Mouse (Mus musculus) adrenal gland (tissue): ENCODE results near the gene Abcf3.

Source experiments
- intact Hi-C: fragments of 180-260 bp; cut with DNase I; formaldehyde crosslinking; loops from one replicate; pipeline ENCODE4 v1.15.1; 2025

Abcf3 gene

DNA sequence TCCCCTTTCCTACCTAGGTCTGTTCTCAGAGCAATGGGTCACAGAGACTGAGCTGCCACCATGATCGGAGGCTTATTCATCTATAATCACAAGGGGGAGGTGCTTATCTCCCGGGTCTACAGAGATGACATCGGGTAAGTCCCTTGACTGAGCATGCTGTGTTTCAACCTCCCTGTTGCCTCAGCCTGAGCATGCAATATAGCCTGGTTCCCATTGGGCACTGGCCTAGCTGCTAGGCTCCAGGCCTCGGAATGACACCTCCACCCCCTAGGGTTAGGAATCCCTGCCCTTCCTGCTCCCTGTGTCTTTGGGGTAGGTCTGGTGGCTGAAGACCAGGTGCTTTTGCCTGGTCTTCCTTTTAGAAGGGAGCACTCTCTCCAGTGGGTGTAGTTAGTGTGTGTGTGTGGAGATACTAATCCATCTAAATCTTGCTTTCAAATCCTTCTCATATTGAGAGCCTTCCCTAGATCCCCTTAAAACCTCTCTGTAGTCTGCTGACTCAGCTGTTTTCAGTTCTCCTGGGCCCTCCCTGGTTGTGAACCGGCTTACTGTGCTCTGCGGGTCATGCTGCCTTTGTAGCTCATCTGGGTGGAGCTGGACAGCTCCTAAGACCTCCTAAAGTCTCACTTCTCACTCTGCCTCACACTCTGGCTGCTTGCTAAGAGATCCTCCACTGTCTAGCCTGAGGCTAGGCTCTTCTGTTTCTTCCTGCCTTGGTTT, 10.6 kb upstream of the Abcf3 start:
- intact Hi-C loops: loop anchor here (5.0 to 10.0 kb wide), 3 partner anchors 40 to 137 kb away; partner anchors contain the start of genes Alg3, Eef1akmt4, Eif2b5 and Gm49333

- intact Hi-C loops: loop anchor here (5.0 to 10.0 kb wide), 3 partner anchors 42 to 135 kb away; partner anchors contain the start of genes Alg3, Eef1akmt4, Eif2b5 and Gm49333
Measured at GRCm38 (mm10) chr16:20539649-20540048, 8.7 kb upstream of the Abcf3 start.

- intact Hi-C loops: no loop called here
Measured at GRCm38 (mm10) chr16:20540438-20540837, 7.9 kb upstream of the Abcf3 start.

DNA sequence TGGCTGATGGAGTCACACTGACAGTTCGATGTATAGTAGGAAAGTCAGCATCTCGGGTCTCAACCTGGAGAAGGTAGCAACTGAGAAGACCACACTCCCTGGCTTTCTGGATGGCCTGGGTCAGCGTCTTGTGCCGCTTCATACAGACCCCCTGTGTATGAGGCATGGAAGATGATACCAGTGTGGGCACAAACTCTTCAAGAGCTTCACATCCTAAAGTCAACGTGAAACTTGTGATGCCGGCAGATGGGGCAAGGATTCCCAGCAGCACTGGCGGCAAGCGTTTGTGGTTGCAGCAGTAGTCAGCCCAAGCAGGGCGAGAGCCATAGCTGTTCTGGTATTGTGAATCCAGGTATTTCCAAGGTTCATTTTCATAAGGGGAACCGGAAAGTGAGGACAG, 2.7 kb upstream of the Abcf3 start:
- intact Hi-C loops: no loop called here

GRCm38 (mm10) chr16:20547423-20547822, 954 bp upstream of the Abcf3 start:
- intact Hi-C loops: no loop called here

- intact Hi-C loops: no loop called here
Measured at GRCm38 (mm10) chr16:20549161-20549560, 784 bp downstream of the Abcf3 start.

- intact Hi-C loops: no loop called here
Measured at GRCm38 (mm10) chr16:20551691-20552090, 3.3 kb downstream of the Abcf3 start.

GRCm38 (mm10) chr16:20552594-20552993, 4.2 kb downstream of the Abcf3 start:
- intact Hi-C loops: no loop called here

GRCm38 (mm10) chr16:20555000-20555399, 6.6 kb downstream of the Abcf3 start:
- intact Hi-C loops: no loop called here

GRCm38 (mm10) chr16:20557381-20557780, 9.0 kb downstream of the Abcf3 start:
- intact Hi-C loops: no loop called here

DNA sequence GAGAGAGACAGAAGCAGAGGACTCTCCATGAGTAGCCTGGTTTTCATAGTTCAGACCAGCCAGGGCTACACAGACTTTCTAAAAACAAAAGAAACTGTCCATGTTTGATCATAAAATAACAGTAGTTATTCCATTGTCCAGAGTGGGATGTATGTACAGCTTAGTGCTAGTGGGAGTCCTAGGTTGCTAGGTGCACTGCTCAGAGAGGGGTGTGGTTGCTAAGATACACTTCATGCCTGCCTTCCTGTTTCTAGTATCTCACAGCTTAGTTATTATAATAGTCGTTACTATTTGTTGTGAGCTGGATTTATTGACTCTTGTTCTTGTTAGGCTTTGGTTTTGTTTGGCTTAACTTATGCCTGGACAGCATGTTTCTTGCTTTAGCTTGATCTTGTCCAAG, 16.7 kb downstream of the Abcf3 start:
- intact Hi-C loops: no loop called here

DNA sequence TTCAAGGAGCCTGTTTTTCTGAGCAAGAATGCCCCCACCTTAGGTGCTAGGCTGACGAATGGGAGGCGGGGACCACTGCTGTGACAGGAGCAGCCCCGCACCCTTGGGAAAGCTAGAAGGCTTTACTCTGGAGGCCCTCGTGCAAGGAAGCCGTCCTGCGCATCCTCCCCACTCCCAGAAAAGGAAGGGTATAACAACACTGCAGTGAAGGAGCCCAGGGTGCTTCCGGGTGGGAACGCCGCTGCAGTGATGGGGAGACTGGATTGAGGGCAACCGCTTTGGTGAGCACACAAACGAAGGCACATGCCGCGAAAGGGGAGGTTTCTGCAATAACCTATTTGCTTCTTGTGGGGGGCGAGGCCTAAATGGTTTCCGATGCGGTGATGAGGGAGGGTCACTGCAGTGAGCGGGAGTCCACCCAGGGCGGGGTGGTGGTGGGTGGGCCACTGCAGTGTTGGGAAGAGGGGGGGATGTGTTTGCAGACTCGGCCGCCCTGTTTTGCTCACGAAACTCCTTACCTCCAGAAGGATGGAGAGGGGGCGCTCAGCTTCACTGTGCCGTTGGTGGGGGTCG, 41.1 kb downstream of the Abcf3 start, which contains the start of gene Vwa5b2:
Gene Vwa5b2 (plus strand): TSS at position 106 of the 573 bp plus-strand sequence.
- intact Hi-C loops: no loop called here

- intact Hi-C loops: no loop called here
Measured at GRCm38 (mm10) chr16:20589939-20590679, 41.7 kb downstream of the Abcf3 start.

DNA sequence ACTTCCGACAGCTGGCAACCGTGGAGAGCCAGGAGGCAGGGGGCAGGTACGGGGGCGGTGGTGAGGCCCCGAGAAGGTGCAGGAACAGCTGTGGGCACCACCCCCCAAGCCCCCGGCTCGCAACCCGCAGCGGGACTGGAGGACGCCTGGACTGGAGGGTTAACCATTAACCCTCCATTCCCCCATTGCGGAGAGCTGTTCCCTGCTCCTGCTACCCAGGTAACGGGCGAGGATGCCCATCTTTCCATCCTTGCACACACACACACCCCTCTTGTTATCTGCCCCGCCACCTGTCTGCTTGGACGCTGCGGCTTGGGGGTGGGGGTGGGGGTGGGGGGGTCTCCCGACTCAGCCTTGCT, 42.3 kb downstream of the Abcf3 start:
- intact Hi-C loops: no loop called here

GRCm38 (mm10) chr16:20591076-20591705, 42.8 kb downstream of the Abcf3 start:
- intact Hi-C loops: no loop called here

- intact Hi-C loops: no loop called here
Measured at GRCm38 (mm10) chr16:20595060-20595673, 46.8 kb downstream of the Abcf3 start.

DNA sequence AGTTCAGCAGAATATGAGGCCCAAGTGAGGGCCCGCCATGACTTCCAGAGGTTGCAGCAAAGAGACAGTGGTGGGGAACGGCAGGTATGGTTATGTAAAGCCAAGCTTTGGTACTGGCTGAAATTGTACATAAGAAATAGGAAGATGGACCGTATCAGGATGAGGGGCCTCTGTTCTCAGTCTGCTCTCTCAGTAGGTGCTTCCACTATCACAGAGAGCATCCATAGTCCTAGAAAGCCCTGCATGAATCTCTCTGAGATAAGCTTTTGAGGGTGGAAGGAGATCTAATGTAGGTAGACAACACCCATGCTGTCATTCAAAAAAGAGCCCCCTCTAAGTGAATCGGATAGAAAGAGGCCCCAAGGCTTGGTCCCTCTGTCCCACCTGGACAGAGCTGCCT, 47.4 kb downstream of the Abcf3 start:
- intact Hi-C loops: no loop called here

- intact Hi-C loops: no loop called here
Measured at GRCm38 (mm10) chr16:20596687-20597441, 48.5 kb downstream of the Abcf3 start.

DNA sequence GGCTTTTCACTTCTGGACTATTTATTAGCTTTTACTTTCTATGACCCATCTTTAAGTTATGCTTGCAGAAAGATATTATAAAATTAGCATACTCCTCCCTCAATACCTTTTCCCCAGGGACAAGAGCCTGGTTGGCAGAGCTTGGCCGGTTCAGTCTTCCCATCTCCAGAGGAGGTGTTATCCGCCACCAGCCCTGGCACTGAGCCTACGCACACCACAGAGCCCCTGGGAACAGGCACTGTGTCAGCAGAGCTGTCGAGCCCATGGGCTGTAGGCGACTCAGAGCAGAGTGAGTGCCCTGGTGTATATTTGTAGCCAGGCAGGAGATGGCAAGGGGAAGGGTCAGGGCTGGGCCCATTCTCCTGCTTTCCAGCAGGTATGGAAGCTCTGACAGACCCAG, 52.1 kb downstream of the Abcf3 start:
- intact Hi-C loops: no loop called here

- intact Hi-C loops: no loop called here
Measured at GRCm38 (mm10) chr16:20604705-20605104, 56.3 kb downstream of the Abcf3 start.
